Mouse (Mus musculus) heart, postnatal 4 days (tissue): ENCODE results near the gene Ctrb1. TPM values are rescaled to one million over a fixed set of nuclear protein-coding genes. Genes with fewer than 3 reads are reported as not detected.

ENCODE experiments used
- DNase-seq: peaks from one replicate; pipeline ENCODE4 v3.0.0; 2021
- total RNA-seq, 2 experiments: library from RNA; stranded (reverse); gene quantifications; 2 replicates each; pipeline ENCODE4 v1.2.3; 2021

Ctrb1 gene
- not detected for total RNA-seq

DNA sequence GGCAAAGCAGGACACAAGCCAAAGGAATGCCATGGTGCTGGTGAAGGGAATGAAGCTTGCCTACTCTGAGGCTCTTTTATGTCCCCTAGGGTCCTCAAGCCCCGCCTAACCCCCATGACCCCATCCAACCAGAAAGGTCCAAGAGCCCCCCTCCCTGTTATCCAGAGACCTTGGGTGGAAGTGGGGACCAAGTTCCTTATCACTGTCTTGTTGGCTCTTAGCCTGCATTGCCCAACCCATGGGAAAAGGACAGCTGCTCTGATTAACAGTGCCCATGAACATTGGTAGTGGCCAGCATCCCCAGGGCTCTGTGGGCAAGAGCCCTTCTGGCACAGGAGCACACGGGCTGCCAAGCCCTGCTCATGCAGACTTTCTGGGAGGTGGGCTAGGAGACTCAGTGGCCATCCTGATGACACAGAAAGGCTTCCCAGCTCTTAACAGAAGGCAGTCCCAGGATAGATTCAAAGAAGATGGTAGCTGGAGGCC is at the start of gene Ctrb1:
Ctrb1 (minus strand) TSS at position 51 of the 486 bp plus-strand sequence.
- no peak for DNase-seq

DNA sequence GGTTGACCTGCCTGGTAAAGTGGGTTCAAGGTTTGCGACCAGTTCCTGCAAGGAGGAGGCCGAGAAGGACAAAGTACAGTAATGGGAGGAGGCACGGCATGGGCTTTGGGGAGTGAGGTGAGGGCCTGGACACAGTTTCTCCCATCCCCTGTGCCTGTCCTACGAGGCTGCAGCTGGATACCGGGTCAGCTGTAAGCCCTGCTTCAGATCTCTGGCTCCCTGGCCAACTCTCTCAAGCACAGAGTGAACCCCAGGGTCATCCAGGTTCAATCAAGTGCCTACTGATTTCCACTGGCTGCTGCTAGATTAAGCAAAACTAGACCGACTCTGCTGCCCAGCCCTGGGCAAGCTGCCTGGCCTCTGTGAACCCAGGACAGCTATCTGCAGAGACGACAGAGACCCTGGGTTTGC is 49.5 kb upstream of the Ctrb1 start:
- peak; percentile 41 for DNase-seq

- DNase-seq, result peak; percentile 19
These were observed 48.8 kb upstream of the Ctrb1 start for GRCm38 (mm10) chr8:111739604-111740003.

DNA sequence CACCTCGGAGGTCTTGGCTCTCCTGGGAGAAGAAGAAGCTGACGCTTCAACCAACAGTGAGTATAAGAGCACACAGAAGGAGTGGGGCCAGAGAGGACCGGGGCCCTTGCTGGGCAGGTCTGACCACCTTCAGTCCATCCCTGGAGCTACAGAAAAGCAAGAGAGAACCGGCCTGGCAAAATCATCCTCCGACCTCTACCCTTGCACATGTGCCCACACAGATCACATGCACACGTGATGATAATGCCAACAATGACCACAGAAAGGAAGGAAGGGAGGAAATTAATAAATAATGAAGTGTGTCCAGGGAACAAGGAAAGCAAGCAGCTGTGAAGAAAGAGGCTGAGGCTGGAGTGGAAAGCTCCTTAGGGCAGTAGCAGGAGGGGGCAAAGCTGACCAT is 48.1 kb upstream of the Ctrb1 start:
- DNase-seq, result peak; percentile 4

DNA sequence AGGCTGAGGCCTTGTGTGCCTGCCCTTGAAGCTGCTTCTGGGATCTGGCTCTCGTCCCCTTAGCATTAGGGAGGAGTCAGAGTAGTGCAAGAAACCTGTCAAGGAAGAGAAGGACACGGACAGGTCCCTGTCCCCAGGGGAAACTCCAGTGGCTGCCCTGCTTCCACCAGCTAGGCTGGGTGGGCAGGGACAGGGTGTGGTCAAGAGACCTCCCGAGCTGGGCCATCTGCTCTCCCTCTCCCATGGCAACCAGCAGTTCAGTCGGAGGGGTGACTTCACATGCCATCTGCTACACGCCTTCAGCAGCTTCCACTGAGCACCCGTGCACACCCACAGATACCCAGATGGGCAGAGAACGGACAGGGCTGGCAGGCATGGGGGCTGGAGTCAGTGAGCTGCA is 45.5 kb upstream of the Ctrb1 start:
- peak; percentile 8 for DNase-seq

- no peak for DNase-seq
These were observed 45.0 kb upstream of the Ctrb1 start for GRCm38 (mm10) chr8:111735791-111736190.

DNA sequence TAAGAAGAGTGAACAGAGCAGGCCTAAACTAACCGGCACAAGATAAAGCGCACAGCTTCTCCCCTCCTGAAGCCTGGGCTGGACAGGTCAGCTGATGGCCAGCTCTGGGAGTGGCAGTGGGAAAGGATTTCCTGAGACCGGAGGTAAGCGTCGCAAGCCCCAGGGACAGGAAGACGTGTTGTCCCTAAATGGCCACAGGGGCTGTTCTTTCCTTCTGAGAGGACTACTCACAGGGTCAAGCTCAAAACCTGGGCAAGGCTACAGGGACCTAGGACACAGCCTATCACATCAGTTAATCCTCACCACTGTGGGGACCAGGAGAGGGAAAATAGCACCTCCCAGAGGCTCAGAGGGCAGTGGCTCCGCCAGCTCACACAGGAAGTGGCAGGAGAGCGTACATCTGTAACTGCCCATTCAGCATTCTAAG is 44.5 kb upstream of the Ctrb1 start:
- DNase-seq, result peak; percentile 56

GRCm38 (mm10) chr8:111734244-111734960 is 43.6 kb upstream of the Ctrb1 start:
- DNase-seq, result peak; percentile 14

DNA sequence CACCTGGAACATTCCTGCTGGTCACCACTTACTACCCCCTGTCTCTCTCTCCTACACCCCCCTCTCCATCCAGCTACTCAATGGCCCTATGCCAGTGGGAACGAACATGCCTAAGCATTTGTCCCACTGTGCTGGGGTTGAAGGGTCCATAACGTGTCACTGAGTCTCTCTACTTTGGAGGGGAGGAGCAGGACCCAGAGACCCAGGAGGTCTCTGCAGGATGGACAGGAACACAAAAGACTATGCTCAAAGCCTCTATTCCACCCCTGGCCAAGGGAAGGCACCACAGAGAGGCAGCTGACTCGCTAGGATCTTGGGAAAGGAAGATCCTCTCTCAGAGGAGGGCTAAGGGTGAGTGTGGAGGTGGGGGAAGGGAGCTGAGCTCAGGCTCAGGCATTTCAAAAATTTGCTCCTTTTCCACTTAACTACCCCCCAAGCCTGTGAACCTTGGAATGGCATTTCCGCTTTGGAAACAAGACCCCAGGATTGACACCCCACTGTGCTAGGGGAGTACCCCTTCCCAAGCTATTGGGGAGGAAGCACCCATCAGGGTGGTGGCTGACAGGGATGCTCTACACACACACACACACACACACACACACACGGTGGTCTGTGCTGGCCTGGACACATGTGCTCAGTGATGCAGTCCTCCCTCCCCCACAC is 42.9 kb upstream of the Ctrb1 start:
- peak; percentile 27 for DNase-seq

GRCm38 (mm10) chr8:111732406-111733085 is 41.7 kb upstream of the Ctrb1 start:
- DNase-seq, result peak; percentile 35

DNA sequence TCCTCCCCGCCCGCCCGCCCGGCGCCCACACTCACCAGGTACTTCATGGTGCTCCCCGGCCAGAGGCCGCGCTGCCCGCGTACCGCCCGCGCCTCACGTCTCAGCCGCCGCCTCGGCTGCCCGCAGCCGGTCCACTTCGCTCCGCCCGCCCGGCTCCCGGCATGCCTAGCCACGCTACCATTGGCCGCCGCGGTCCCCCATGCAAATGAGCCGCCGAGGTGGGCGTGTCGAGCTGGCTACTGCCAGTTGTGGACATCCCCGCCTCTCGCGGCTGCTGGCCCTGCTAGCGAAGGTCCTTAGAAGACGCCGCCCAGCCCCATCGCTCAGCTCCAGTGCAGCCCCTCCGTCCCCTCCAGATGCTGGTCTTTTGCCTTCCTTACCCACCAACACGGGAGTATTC is 41.2 kb upstream of the Ctrb1 start:
- peak; percentile 99 for DNase-seq

- DNase-seq, result peak; percentile 59
These were observed 40.6 kb upstream of the Ctrb1 start for GRCm38 (mm10) chr8:111731231-111731977.

GRCm38 (mm10) chr8:111729233-111730170 is 38.7 kb upstream of the Ctrb1 start:
- peak; percentile 37 for DNase-seq

DNA sequence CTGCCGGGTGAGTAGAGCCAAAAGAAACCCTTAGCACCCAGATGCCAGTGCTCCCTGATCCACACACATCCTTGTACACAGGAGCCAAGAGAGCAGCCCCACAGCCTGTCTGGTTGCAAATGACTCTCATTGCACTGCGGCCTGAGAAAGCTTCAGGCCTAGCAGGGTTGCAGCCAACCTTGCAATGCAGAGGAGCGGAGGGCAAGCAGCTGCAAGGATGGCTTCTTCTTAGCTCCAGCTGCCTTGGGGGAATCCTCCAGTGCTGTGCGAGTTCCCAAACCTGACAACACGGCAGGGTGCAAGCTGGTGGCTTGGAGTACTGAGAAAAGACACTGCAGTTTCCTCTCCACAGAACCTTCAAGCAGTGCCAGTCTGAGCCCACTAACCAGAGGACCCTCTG is 37.7 kb upstream of the Ctrb1 start:
- DNase-seq, result no peak

DNA sequence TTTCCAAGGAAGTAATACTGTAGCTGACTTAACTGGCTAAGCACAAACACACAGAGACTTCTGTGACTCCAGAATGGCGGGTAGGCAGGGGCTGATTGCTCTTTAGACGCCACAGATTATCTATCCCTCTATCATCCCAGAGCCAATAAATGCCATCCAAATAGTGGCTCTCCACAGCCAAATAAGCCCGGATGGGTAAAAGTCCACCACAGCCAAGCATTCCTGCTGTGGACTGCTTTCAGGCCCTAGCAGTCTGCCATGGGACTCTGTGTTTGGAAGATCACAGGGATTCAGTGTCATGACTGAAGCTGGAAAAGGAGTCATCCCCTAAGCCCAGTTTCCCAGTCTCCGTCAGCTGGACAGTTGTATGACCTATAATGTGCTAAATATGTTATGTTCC is 36.7 kb upstream of the Ctrb1 start:
- no peak for DNase-seq

DNA sequence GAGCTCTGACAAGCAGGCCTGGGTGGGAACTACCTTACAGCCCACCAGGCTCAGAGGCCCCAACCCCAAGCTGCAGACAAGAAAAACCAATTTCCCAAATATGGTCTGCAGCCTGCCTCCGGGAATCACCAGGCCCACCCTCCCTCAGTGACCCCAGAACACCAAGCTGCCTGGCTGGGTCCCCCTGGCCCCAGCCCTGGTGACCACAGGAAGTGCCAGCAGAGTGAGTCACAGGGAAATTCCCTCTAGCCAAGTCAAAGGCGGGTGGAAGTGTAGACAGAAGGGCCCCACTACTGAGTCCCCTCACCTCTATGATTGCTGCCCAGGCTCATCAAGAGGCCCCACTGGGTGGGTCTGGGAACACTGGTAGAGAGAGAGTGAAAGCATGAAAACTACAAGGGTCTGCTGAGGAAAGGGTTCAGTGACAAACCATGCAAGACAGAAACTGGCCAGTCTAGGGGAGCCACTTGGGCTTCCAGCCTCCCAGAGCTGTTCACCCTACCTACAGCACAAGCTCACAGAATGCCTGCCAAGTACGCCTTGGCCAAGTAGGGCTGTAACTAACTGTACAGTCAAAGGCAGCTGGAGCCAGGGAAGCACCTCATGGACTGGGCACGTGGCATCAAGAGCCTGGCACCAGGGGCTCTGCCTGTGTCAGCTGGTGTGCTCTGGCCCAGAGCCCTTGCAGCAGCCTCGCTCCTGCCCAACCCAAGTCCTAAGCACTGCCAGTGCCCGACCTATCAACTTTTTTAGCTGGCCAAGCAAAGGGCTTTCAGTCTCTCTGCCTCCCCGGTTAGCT is 35.5 kb upstream of the Ctrb1 start:
- DNase-seq, result peak; percentile 85

- no peak for DNase-seq
These were observed 34.5 kb upstream of the Ctrb1 start for GRCm38 (mm10) chr8:111725341-111725740.

GRCm38 (mm10) chr8:111720115-111720544 is 29.3 kb upstream of the Ctrb1 start:
- DNase-seq, result no peak

DNA sequence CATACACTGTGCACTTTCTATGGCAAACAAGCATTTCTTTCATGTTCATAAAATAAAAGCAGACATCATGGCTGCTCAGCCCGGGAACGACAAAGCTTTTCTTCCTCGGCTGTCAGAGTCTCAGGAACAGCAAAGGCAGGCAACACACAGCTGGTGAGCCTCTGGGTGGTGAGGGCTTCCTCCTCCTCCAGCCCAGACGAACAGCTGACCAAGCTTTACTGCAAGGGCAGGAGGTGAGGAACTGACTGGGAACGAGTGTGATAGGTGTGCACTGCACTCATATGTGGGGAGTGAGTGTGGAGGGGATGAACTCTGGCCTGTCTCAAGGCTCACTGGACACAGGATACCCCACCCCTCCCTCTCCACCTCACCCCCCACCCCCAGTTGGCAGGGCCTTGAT is 28.1 kb upstream of the Ctrb1 start:
- no peak for DNase-seq

DNA sequence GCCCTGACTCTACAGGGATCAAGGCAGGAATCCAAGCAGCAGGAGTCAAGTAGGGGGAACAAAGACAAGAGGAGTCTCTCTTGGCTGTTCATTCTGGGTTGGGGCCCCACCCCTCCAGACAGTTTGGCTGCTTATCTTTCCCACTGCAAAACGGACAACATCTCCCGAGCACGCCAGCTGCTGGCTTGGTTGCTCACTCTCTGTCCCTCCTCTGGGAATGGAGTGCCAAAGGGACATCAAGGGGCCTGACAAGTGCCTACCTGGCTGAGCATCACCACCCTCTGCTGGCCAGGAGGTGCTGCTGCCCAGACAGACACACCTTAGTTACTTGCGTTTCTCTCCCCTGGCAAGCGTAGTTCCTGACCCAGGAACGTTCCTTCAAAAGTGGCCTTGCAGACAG is 27.1 kb upstream of the Ctrb1 start:
- peak; percentile 64 for DNase-seq

DNA sequence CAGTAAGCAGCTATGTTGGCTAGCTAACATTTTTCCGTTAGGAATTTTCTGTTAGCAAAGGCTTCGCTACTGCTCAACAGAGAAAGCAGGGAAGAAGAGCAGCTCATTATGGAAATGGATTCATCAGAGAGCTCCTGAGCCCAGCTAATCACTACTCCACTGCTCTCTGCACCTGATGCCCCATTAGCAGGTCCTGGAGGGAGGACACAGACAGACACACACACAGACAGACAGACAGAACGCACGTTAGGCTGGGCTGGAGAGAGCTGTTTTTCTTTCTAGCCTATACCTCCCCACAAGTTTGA is 26.6 kb upstream of the Ctrb1 start:
- no peak for DNase-seq
